Comparison of ENCODE assay signal across 9 mouse cellular contexts in the genomic region with DNA sequence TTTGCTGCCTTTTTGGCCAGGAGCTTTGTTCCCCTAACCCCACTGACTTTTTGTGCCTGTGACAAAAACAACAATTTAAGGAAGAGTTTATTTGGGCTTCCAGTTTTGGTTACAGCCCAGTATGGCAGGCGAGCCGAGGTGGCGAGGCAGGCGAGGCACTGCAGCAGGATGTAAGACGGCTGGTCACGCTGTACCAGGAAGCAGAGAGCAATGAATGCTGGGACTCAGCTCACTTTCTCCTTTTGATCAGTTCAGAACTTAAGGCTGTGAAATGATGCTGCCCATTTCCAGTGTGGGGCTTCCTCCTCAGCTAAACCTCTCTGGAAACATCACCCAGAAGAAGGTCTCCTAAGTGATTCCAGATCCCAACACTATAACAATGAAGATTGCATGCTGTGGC. TPM values are rescaled to one million over a fixed set of nuclear protein-coding genes. Genes with fewer than 3 reads are reported as not detected.
DNase-seq lines count a peak whose midpoint lies in the region; ATAC-seq and TF ChIP-seq lines count a peak whose summit lies in the region.
"Had no signal": no experiment of that assay in that cellular context is flagged by ENCODE, and none has a peak within 500 bp of the region (broad histone marks: within the 10 kb centered on the region; RNA-seq: fewer than 3 reads in every experiment).

No protein-coding gene starts in this region.

- H3K9ac ChIP-seq in kidney, postnatal 0 days (ENCODE audit: low read depth, low read length), result no peak overlapping the region
- H3K9ac ChIP-seq in embryonic facial prominence, embryonic 12.5 days, result no peak overlapping the region

- no peak for ATAC-seq in kidney, postnatal 0 days (replicated peaks; ENCODE audit: low FRiP score, low read depth)
- ATAC-seq in embryonic facial prominence, embryonic 12.5 days (ENCODE audit: insufficient number of reproducible peaks, insufficient read depth, low FRiP score, low TSS enrichment), result no peak

- H3K4me2 ChIP-seq in kidney, postnatal 0 days (ENCODE audit: low read length), result no peak overlapping the region
- H3K4me2 ChIP-seq in embryonic facial prominence, embryonic 12.5 days (replicated peaks), result no peak overlapping the region

- intact Hi-C loops in heart, postnatal 36 days (cut with DNase I), result loop anchor here (2.0 kb wide), 1 partner anchor 23 kb away; a partner anchor contains a TSS

- no peaks in the 10 kb centered on the region for H3K9me3 ChIP-seq in kidney, postnatal 0 days (replicated peaks; ENCODE audit: low read length)
- no peaks in the 10 kb centered on the region for H3K9me3 ChIP-seq in embryonic facial prominence, embryonic 12.5 days
- H3K9me3 ChIP-seq: hindbrain, embryonic 10.5 days had no signal

- DNase-seq in kidney, postnatal 0 days (ENCODE audit: low spot score), result peak; percentile 37
- no peak for DNase-seq in kidney, adult 8-10 months
- peak; percentile 21 to 25 for DNase-seq in heart, postnatal 36 days
- DNase-seq in lung, postnatal 36 days, result peak; percentile 46
- no peak for DNase-seq in urinary bladder, postnatal 36 days (ENCODE audit: low spot score in 2 of 2)
- no peak for DNase-seq in testis, postnatal 10 days (ENCODE audit: low spot score)
- no peak for DNase-seq in layer of hippocampus, postnatal 36 days

- no peaks in the 10 kb centered on the region for H3K36me3 ChIP-seq in kidney, postnatal 0 days (ENCODE audit: insufficient read depth, low read length)
- no peaks in the 10 kb centered on the region for H3K36me3 ChIP-seq in embryonic facial prominence, embryonic 12.5 days
- H3K36me3 ChIP-seq: hindbrain, embryonic 10.5 days had no signal

- TF ChIP-seq CTCF in kidney, postnatal 0 days (IDR thresholded peaks at IDR 0.05; ENCODE audit: low read depth), result no peak

- no peak overlapping the region for H3K27ac ChIP-seq in kidney, postnatal 0 days
- H3K27ac ChIP-seq in embryonic facial prominence, embryonic 12.5 days, result peak overlapping the region; percentile 59

- no peak overlapping the region for H3K4me3 ChIP-seq in kidney, postnatal 0 days (replicated peaks; ENCODE audit: low read depth, low read length)
- H3K4me3 ChIP-seq in embryonic facial prominence, embryonic 12.5 days, result no peak overlapping the region
- H3K4me3 ChIP-seq: hindbrain, embryonic 10.5 days had no signal

- H3K4me1 ChIP-seq in kidney, postnatal 0 days (replicated peaks; ENCODE audit: insufficient read depth, low read length), result peaks cover 7% of the 10 kb centered on the region; the same call in 1 of the 2 replicates
- H3K4me1 ChIP-seq in embryonic facial prominence, embryonic 12.5 days, result peaks cover 16% of the 10 kb centered on the region

- WGBS in kidney, postnatal 0 days, result 32% methylated on average over 6 of the region's 6 CpGs
- 45% methylated on average over 6 of the region's 6 CpGs for WGBS in embryonic facial prominence, embryonic 12.5 days

- H3K27me3 ChIP-seq in kidney, postnatal 0 days (ENCODE audit: insufficient read depth, low read length), result no peaks in the 10 kb centered on the region
- no peaks in the 10 kb centered on the region for H3K27me3 ChIP-seq in embryonic facial prominence, embryonic 12.5 days

RNA-seq across cellular contexts. Expression of a gene that starts 23.3 kb away (rescaled TPM):
- 2,182 and 2,224 TPM in 2 replicates for polyA plus RNA-seq in kidney, postnatal 0 days (2015; fragmentation: Nextera tagmentation; extraction: Ambion mirVana)
- 3,988 and 4,068 TPM in 2 replicates for polyA plus RNA-seq in embryonic facial prominence, embryonic 12.5 days (2016; fragmentation: Nextera tagmentation; extraction: Ambion mirVana)
- 100 to 1,000 TPM; 112 to 120 TPM for total RNA-seq in heart, postnatal 36 days (2021)
- 100 to 1,000 TPM; 343 to 346 TPM for total RNA-seq in layer of hippocampus, postnatal 36 days (2021)

Comparison
In these comparisons a context has a peak if more than half of its experiments do, and no peak if none do; other contexts are left out.
1. DNase-seq: peak in kidney, postnatal 0 days (single experiment), heart, postnatal 36 days (2 of 2) and lung, postnatal 36 days (single experiment); none in kidney, adult 8-10 months (0 of 2), urinary bladder, postnatal 36 days (0 of 2), testis, postnatal 10 days (single experiment) and layer of hippocampus, postnatal 36 days (0 of 2).